Mouse (Mus musculus): Measurements from ENCODE around the gene S100a16. TPM values are rescaled to one million over a fixed set of nuclear protein-coding genes. Genes with fewer than 3 reads are reported as not detected.

S100a16 gene
- total RNA-seq, 2 experiments from 2014 or later = 58.6 to 63.8 TPM

- peak; percentile 32 to 35 for DNase-seq
- intact Hi-C loops (cut with DNase I) = no loop called here
These were observed 21.8 kb upstream of the S100a16 start for GRCm38 (mm10) chr3:90515242-90515641.

GRCm38 (mm10) chr3:90515789-90516188 lies 21.3 kb upstream of the S100a16 start:
- intact Hi-C loops (cut with DNase I) = no loop called here
- DNase-seq = no peak

- DNase-seq = no peak
- intact Hi-C loops (cut with DNase I) = no loop called here
These were observed 19.3 kb upstream of the S100a16 start for GRCm38 (mm10) chr3:90517711-90518110.

GRCm38 (mm10) chr3:90525421-90525820 lies 11.6 kb upstream of the S100a16 start:
- intact Hi-C loops (cut with DNase I) = loop anchor here (2.0 kb wide), 1 partner anchor 89 kb away; no protein-coding TSS in a partner anchor
- peak in 1 of 2 experiments; percentile 43 for DNase-seq

GRCm38 (mm10) chr3:90526076-90526475 lies 11.0 kb upstream of the S100a16 start:
- intact Hi-C loops (cut with DNase I) = no loop called here
- no peak for DNase-seq

GRCm38 (mm10) chr3:90526580-90526979 lies 10.5 kb upstream of the S100a16 start, which contains the start of gene S100a14:
Gene S100a14, plus strand, starts transcription at chr3:90526856.
- intact Hi-C loops (cut with DNase I) = no loop called here
- no peak for DNase-seq

GRCm38 (mm10) chr3:90527291-90527873 lies 9.7 kb upstream of the S100a16 start:
- intact Hi-C loops (cut with DNase I) = no loop called here
- no peak for DNase-seq

- intact Hi-C loops (cut with DNase I) = no loop called here
- no peak for DNase-seq
These were observed 5.3 kb upstream of the S100a16 start for GRCm38 (mm10) chr3:90531713-90532112.

GRCm38 (mm10) chr3:90535446-90535845 lies 1.6 kb upstream of the S100a16 start:
- DNase-seq = no peak
- intact Hi-C loops (cut with DNase I) = no loop called here

GRCm38 (mm10) chr3:90537905-90538296 lies 847 bp downstream of the S100a16 start:
- DNase-seq = no peak
- intact Hi-C loops (cut with DNase I) = no loop called here

- DNase-seq = no peak
- intact Hi-C loops (cut with DNase I) = loop anchor here (5.0 kb wide), 1 partner anchor 36 kb away; no protein-coding TSS in a partner anchor
These were observed 3.9 kb downstream of the S100a16 start for GRCm38 (mm10) chr3:90540904-90541303.

- intact Hi-C loops (cut with DNase I) = no loop called here
- DNase-seq = no peak
These were observed 12.8 kb downstream of the S100a16 start for GRCm38 (mm10) chr3:90549676-90550420.

GRCm38 (mm10) chr3:90550421-90550790 lies 13.4 kb downstream of the S100a16 start:
- intact Hi-C loops (cut with DNase I) = no loop called here
- no peak for DNase-seq

- no peak for DNase-seq
- intact Hi-C loops (cut with DNase I) = no loop called here
These were observed 15.2 kb downstream of the S100a16 start for GRCm38 (mm10) chr3:90552231-90552630.

- intact Hi-C loops (cut with DNase I) = no loop called here
- DNase-seq = no peak
These were observed 18.9 kb downstream of the S100a16 start for GRCm38 (mm10) chr3:90555954-90556353.

- no peak for DNase-seq
- intact Hi-C loops (cut with DNase I) = no loop called here
These were observed 23.1 kb downstream of the S100a16 start, which contains the start of gene S100a3 for GRCm38 (mm10) chr3:90560008-90560628. Gene S100a3, plus strand, starts transcription at chr3:90560578.

GRCm38 (mm10) chr3:90574691-90575090 lies 37.6 kb downstream of the S100a16 start:
- DNase-seq = peak in 1 of 2 experiments; percentile 57
- intact Hi-C loops (cut with DNase I) = loop anchor here (5.0 kb wide), 1 partner anchor 32 kb away; no protein-coding TSS in a partner anchor

- intact Hi-C loops (cut with DNase I) = loop anchor here (5.0 kb wide), 1 partner anchor 33 kb away; no protein-coding TSS in a partner anchor
These were observed 38.3 kb downstream of the S100a16 start for GRCm38 (mm10) chr3:90575320-90575719.

GRCm38 (mm10) chr3:90576351-90577001 lies 39.4 kb downstream of the S100a16 start:
- DNase-seq = no peak
- intact Hi-C loops (cut with DNase I) = loop anchor here (5.0 kb wide), 1 partner anchor 34 kb away; no protein-coding TSS in a partner anchor

More at GRCm38 (mm10) chr3:90575320-90575719, 38.3 kb downstream of the S100a16 start:
- DNase-seq = no peak

GRCm38 (mm10) chr3:90579433-90579832 lies 42.4 kb downstream of the S100a16 start:
- intact Hi-C loops (cut with DNase I) = loop anchor here (5.0 kb wide), 1 partner anchor 37 kb away; no protein-coding TSS in a partner anchor
- no peak for DNase-seq

GRCm38 (mm10) chr3:90581141-90581540 lies 44.1 kb downstream of the S100a16 start:
- DNase-seq = no peak
- intact Hi-C loops (cut with DNase I) = no loop called here

Data from gastrocnemius, postnatal 36 days (tissue).